Mouse (Mus musculus) megakaryocyte, embryonic 14.5 days (primary cell): ENCODE data around the gene Uspl1. TPM values are rescaled to one million over a fixed set of nuclear protein-coding genes. Genes with fewer than 3 reads are reported as not detected.

ENCODE experiments used
- H3K27me3 ChIP-seq: replicated peaks from 2 replicates; pipeline ENCODE3; 2012; ENCODE audit warnings: inconsistent platforms
- H3K36me3 ChIP-seq: replicated peaks from 2 replicates; pipeline ENCODE3; 2012; ENCODE audit warnings: low read length, inconsistent platforms, mixed read lengths
- H3K4me1 ChIP-seq: 2 replicates; pipeline ENCODE4 v1.6.1; 2012; ENCODE audit warnings: inconsistent platforms
- H3K4me3 ChIP-seq: replicated peaks from 2 replicates; pipeline ENCODE3; 2012; ENCODE audit warnings: moderate library complexity, mild to moderate bottlenecking, inconsistent platforms
- H3K9me3 ChIP-seq: 2 replicates; pipeline ENCODE4 v1.6.1; 2012; ENCODE audit warnings: inconsistent platforms
- FLI1 ChIP-seq: IDR thresholded peaks from 2 replicates; pipeline ENCODE4 v1.6.1; 2012; ENCODE audit warnings: low read length, inconsistent platforms, mixed read lengths
- GATA1 ChIP-seq: IDR thresholded peaks from 3 replicates; pipeline ENCODE4 v1.6.1; 2012; ENCODE audit warnings: mixed read lengths, low read length, inconsistent platforms, borderline replicate concordance
- polyA plus RNA-seq: library from polyadenylated mRNA; stranded (reverse); fragments of >175 nt; gene quantifications from 2 replicates; pipeline ENCODE4 v1.2.3, GENCODE M21; 2012; ENCODE audit warnings: low replicate concordance; ENCODE audit not compliant: insufficient read depth

Uspl1 gene
- polyA plus RNA-seq, 1 experiment, result 0.91 TPM

DNA sequence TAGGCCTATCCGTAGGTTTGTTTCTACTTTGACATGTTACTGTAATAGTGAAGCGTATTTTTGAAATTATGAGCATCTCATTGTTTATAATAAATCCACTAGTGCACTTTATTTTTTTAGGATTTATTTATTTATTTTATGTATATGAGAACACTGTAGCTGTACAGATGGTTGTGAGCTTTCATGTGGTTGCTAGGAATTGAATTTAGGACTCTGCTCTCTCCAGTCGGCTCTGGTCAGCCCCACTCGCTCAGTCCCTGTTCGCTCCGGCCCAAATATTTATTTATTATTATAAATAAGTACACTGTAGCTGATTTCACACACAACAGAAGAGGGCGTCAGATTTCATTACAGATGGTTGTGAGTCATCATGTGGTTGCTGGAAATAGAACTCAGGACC is 24.6 kb downstream of the Uspl1 start:
- Histone ChIP-seq H3K4me3 (no peak overlapping the region), H3K36me3 (peaks cover 94% of the 10 kb centered on the region), H3K9me3 (no peaks in the 10 kb centered on the region), H3K4me1 (peaks cover 94% of the 10 kb centered on the region), H3K27me3 (no peaks in the 10 kb centered on the region)
- TF ChIP-seq FLI1 (no peak), GATA1 (no peak)

DNA sequence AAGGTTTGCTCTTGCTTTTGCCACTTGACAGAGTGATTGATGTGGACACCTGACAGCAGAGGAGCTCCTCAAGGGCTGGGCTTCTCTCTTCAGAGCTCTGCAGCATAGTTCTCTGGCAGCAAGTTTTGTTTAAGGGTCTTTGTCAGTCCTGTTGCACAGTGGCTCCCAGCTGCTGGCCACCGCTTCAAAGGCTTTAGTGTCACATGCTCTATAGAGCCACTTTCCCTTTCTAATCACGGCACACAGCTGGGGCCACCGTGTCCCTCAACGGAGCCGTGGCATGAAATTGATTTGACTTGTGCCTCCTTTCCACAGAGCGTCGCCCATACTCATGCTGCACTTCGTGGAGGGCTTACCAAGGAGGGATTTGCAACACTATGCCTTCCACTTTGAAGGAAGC is 25.2 kb downstream of the Uspl1 start:
- Histone ChIP-seq H3K4me3 (peak overlapping the region; percentile 20), H3K4me1 (peaks cover 94% of the 10 kb centered on the region), H3K9me3 (no peaks in the 10 kb centered on the region), H3K27me3 (no peaks in the 10 kb centered on the region), H3K36me3 (peaks cover 94% of the 10 kb centered on the region)
- TF ChIP-seq GATA1 (no peak), FLI1 (no peak)

GRCm38 (mm10) chr5:149211041-149211440 is 26.9 kb downstream of the Uspl1 start:
- H3K27me3 ChIP-seq, result no peaks in the 10 kb centered on the region
- H3K9me3 ChIP-seq, result no peaks in the 10 kb centered on the region
- H3K4me1 ChIP-seq, result peaks cover 95% of the 10 kb centered on the region
- peaks cover 96% of the 10 kb centered on the region for H3K36me3 ChIP-seq
- TF ChIP-seq FLI1, result no peak
- peak overlapping the region; percentile 38 for H3K4me3 ChIP-seq

- H3K27me3 ChIP-seq, result no peaks in the 10 kb centered on the region
- peaks cover 87% of the 10 kb centered on the region for H3K4me1 ChIP-seq
- peaks cover 96% of the 10 kb centered on the region for H3K36me3 ChIP-seq
- no peak overlapping the region for H3K4me3 ChIP-seq
- no peak for TF ChIP-seq GATA1
- TF ChIP-seq FLI1, result no peak
- H3K9me3 ChIP-seq, result peaks cover 5% of the 10 kb centered on the region
These were observed 28.7 kb downstream of the Uspl1 start for GRCm38 (mm10) chr5:149212806-149213205.

DNA sequence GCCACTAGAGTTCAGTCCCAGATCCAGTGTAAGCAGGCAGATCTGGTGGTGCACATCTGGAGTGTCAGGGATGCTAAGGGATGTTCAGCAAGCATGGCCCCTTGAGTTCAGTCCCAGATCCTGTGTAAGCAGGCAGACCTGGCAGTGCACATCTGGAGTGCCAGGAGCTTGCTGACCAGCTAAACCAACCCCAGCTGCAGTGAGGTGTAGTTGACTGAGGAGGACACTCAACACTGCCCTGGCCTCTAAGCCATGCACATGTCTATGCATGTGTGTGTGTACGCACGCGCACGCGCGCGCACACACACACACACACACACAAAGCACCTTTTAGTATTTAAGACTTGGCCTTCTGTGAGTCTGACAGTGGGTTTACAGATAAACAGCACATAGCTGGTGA is 31.4 kb downstream of the Uspl1 start:
- Histone ChIP-seq H3K9me3 (peaks cover 11% of the 10 kb centered on the region), H3K27me3 (no peaks in the 10 kb centered on the region), H3K36me3 (peaks cover 79% of the 10 kb centered on the region), H3K4me3 (peak overlapping the region; percentile 21), H3K4me1 (peaks cover 84% of the 10 kb centered on the region)
- no peak for TF ChIP-seq FLI1
- no peak for TF ChIP-seq GATA1

DNA sequence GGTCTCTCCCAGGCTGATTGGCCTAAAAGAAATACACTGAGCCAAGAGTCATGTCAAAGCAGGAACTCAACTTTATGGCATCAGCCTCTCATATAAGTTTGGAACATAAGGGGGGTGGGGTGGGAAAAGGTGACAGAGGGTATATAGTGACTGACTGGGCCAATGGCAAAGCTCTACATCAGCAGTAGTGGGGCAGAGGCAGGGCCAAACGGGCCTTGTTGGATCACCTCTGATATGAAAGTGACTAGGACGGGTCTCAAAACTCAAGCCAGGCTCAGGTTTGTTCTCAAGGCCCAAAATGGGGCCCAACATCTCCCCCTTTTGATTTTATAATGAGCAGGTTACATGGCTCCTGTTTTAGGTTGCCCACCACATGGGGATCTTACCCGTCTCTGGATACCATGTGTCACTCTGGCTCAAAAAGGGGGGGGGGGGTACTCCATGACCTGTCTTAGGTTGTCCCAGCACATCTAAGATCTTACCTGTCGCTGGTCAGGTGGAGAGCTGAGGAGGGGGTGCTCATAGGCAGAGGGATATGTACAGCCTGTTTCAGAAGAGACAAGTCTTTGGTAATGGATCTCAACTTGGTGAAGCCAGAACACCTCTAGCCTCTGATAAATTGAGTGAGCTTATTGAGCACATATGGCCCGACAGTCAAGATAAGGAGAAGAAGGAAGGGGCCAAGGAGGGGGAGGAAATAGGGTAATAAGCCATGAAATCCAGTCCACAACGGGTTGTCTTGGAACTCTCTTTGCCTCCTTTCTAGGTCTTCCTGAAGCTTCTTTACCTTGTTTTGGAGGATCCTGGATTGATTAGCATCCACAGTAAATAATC is 33.6 kb downstream of the Uspl1 start:
- no peak overlapping the region for H3K4me3 ChIP-seq
- H3K27me3 ChIP-seq, result no peaks in the 10 kb centered on the region
- H3K4me1 ChIP-seq, result peaks cover 69% of the 10 kb centered on the region
- TF ChIP-seq GATA1 (no peak), FLI1 (no peak)
- peaks cover 70% of the 10 kb centered on the region for H3K36me3 ChIP-seq
- peaks cover 24% of the 10 kb centered on the region for H3K9me3 ChIP-seq

DNA sequence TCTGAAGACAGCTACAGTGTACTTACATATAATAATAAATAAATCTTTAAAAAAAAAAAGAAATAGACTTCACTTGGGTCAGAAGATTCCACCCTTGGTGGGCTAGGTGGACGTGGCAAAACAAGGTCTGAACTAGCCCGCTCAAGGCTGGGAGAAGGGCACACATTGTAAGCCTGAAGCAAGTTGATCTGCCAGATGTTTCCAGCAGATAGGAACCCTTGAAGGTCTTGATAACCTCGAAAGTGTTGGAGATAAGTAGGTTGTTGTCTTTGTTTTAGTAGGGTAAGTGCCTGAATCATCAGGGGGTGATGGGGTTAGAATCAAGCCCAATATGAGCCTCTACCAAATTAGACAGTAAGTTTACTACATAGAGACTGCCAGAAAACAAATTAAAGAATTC is 35.3 kb downstream of the Uspl1 start:
- H3K9me3 ChIP-seq, result peaks cover 28% of the 10 kb centered on the region
- H3K36me3 ChIP-seq, result peaks cover 57% of the 10 kb centered on the region
- H3K4me1 ChIP-seq, result peaks cover 64% of the 10 kb centered on the region
- no peak overlapping the region for H3K4me3 ChIP-seq
- no peaks in the 10 kb centered on the region for H3K27me3 ChIP-seq
- TF ChIP-seq GATA1, result no peak
- TF ChIP-seq FLI1, result no peak

GRCm38 (mm10) chr5:149221355-149221754 is 37.2 kb downstream of the Uspl1 start:
- TF ChIP-seq GATA1, result no peak
- TF ChIP-seq FLI1, result no peak
- H3K4me3 ChIP-seq, result no peak overlapping the region

DNA sequence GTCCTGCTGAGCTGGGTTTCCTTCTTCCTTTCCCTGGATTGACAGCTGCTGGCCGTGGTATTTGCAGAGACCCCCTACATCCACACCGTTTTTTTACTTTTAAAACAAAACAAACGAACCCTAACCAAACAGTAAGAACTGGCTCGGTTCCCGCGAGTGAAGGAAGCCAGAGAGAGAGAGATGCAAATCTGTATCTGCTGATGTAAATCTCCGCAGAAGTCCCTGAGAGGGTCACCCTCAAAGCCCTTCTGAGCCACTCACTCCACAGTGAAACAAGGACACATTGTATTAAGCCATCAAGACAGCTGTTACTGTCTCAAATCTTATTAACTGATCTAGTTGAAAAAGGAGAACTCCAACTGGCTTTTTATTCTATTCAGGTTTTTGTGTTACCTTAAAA is 40.5 kb downstream of the Uspl1 start:
- no peak for TF ChIP-seq GATA1
- TF ChIP-seq FLI1, result no peak
- Histone ChIP-seq H3K36me3 (peaks cover 16% of the 10 kb centered on the region), H3K27me3 (no peaks in the 10 kb centered on the region), H3K4me3 (no peak overlapping the region), H3K4me1 (peaks cover 53% of the 10 kb centered on the region), H3K9me3 (peaks cover 17% of the 10 kb centered on the region)

More at GRCm38 (mm10) chr5:149221355-149221754, 37.2 kb downstream of the Uspl1 start:
- Histone ChIP-seq H3K4me1 (peaks cover 60% of the 10 kb centered on the region), H3K9me3 (peaks cover 28% of the 10 kb centered on the region), H3K36me3 (peaks cover 38% of the 10 kb centered on the region), H3K27me3 (no peaks in the 10 kb centered on the region)

- Histone ChIP-seq H3K36me3 (peaks cover 16% of the 10 kb centered on the region), H3K27me3 (no peaks in the 10 kb centered on the region), H3K9me3 (no peaks in the 10 kb centered on the region), H3K4me3 (peak overlapping the region; percentile 94), H3K4me1 (peaks cover 50% of the 10 kb centered on the region)
- TF ChIP-seq GATA1, result no peak
- no peak for TF ChIP-seq FLI1
These were observed 44.8 kb downstream of the Uspl1 start for GRCm38 (mm10) chr5:149228700-149229618.
